Mouse (Mus musculus) ES-Bruce4 (cell line): ENCODE data around the gene Gal3st4. TPM values are rescaled to one million over a fixed set of nuclear protein-coding genes. Genes with fewer than 3 reads are reported as not detected.

Source experiments
- H3K27ac ChIP-seq: 2 replicates; pipeline ENCODE4 v1.5.1; 2012; ENCODE audit warnings: low read length, inconsistent platforms; ENCODE audit not compliant: insufficient read depth
- H3K27me3 ChIP-seq: 2 replicates; pipeline ENCODE4 v1.6.1; 2012; ENCODE audit warnings: mild to moderate bottlenecking, low read length, inconsistent platforms; ENCODE audit not compliant: control insufficient read depth, poor library complexity, insufficient read depth, severe bottlenecking
- H3K36me3 ChIP-seq: 2 replicates; pipeline ENCODE4 v1.6.1; 2012; ENCODE audit warnings: inconsistent platforms, mild to moderate bottlenecking, low read length, moderate library complexity; ENCODE audit not compliant: control insufficient read depth, poor library complexity, insufficient read depth, severe bottlenecking
- H3K4me1 ChIP-seq: one replicate; pipeline ENCODE4 v1.8.1; 2011; ENCODE audit warnings: low read length; ENCODE audit not compliant: control insufficient read depth, insufficient read depth
- H3K4me3 ChIP-seq: 2 replicates; pipeline ENCODE4 v1.5.1; 2011; ENCODE audit warnings: low read depth, mild to moderate bottlenecking, low read length
- H3K9ac ChIP-seq: 2 replicates; pipeline ENCODE4 v1.6.1; 2012; ENCODE audit warnings: low read depth, mild to moderate bottlenecking, inconsistent platforms; ENCODE audit not compliant: poor library complexity, severe bottlenecking
- H3K9me3 ChIP-seq: replicated peaks from 2 replicates; pipeline ENCODE4 v1.6.1; 2012; ENCODE audit warnings: mild to moderate bottlenecking, low read length, inconsistent platforms; ENCODE audit not compliant: control insufficient read depth, poor library complexity, insufficient read depth, severe bottlenecking
- CTCF ChIP-seq: IDR thresholded peaks from one replicate; pipeline ENCODE4 v1.8.1; 2011; ENCODE audit warnings: low read depth, low read length
- EP300 ChIP-seq: IDR thresholded peaks from 2 replicates; pipeline ENCODE4 v1.6.1; 2011; ENCODE audit warnings: low read depth, low read length; ENCODE audit not compliant: insufficient read depth
- POLR2A ChIP-seq: IDR thresholded peaks from one replicate; pipeline ENCODE4 v1.8.1; 2011; ENCODE audit warnings: low read length; ENCODE audit not compliant: insufficient read depth
- polyA plus RNA-seq: library from polyadenylated mRNA; stranded (reverse); fragments of >200 nt; gene quantifications from 2 replicates; pipeline ENCODE4 v1.2.4, GENCODE M21; 2011; ENCODE audit warnings: low read depth; ENCODE audit not compliant: missing spikeins, insufficient read depth, insufficient read length

The Gal3st4 gene
- 0.30 and 0.84 TPM in 2 replicates for polyA plus RNA-seq

DNA sequence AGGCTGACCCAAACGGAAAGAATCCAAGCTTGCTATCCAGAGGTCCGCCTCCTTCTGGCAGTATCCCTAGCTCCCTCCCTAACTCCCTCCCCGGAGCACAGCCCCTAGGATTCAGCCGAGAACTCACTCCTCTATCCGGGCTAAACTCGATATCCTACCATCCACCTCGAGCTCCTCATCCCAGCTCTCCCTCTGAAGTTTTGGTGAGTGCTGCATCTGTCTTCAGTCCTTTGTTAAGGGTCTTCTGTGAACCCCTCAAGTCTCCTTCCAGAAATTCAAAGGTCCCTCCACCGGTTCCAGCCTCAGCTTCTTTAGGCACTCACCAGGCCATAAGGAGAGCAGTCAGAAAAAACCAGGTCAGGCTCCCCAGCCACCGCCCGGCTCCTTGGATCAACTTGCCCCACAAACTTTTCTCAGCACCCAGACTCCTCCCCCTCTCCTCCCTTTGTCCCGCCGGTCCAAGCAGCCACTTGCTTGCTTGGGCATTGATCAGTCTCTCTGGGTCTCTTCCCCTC is at the start of gene Gal3st4:
Gene Gal3st4, minus strand, starts transcription at position 432 of the 515 bp plus-strand sequence.
- Histone ChIP-seq H3K27ac (no peak within 1 kb of the TSS), H3K9me3 (no peaks in the 10 kb centered on the region), H3K36me3 (no peaks in the 10 kb centered on the region), H3K4me1 (no peaks in the 10 kb centered on the region), H3K4me3 (peak within 1 kb of the TSS; percentile 11), H3K27me3 (no peaks in the 10 kb centered on the region), H3K9ac (peak within 1 kb of the TSS; percentile 32)
- TF ChIP-seq POLR2A: no peak
- no peak for TF ChIP-seq CTCF
- TF ChIP-seq EP300: no peak

- H3K27ac ChIP-seq: no peak overlapping the region
- no peak overlapping the region for H3K9ac ChIP-seq
- TF ChIP-seq EP300: no peak
- TF ChIP-seq CTCF: no peak
- TF ChIP-seq POLR2A: no peak
- H3K27me3 ChIP-seq: no peaks in the 10 kb centered on the region
- no peaks in the 10 kb centered on the region for H3K9me3 ChIP-seq
- H3K4me3 ChIP-seq: no peak overlapping the region
- H3K36me3 ChIP-seq: peaks cover 3% of the 10 kb centered on the region
- H3K4me1 ChIP-seq: no peaks in the 10 kb centered on the region
Observed at GRCm38 (mm10) chr5:138312795-138313194, 40.2 kb upstream of the Gal3st4 start.

- H3K27ac ChIP-seq: no peak overlapping the region
- no peak for TF ChIP-seq POLR2A
- TF ChIP-seq CTCF: no peak
- TF ChIP-seq EP300: no peak
- no peaks in the 10 kb centered on the region for H3K4me1 ChIP-seq
Observed at GRCm38 (mm10) chr5:138299613-138300012, 27.0 kb upstream of the Gal3st4 start.

GRCm38 (mm10) chr5:138294158-138294557 is 21.5 kb upstream of the Gal3st4 start:
- H3K27me3 ChIP-seq: no peaks in the 10 kb centered on the region
- no peak overlapping the region for H3K27ac ChIP-seq
- no peak overlapping the region for H3K9ac ChIP-seq
- no peaks in the 10 kb centered on the region for H3K9me3 ChIP-seq
- TF ChIP-seq POLR2A (no peak), EP300 (no peak), CTCF (no peak)
- H3K4me3 ChIP-seq: no peak overlapping the region
- H3K4me1 ChIP-seq: no peaks in the 10 kb centered on the region
- peaks cover 6% of the 10 kb centered on the region; the same call in 1 of the 2 replicates for H3K36me3 ChIP-seq

More at GRCm38 (mm10) chr5:138299613-138300012, 27.0 kb upstream of the Gal3st4 start:
- Histone ChIP-seq H3K9me3 (no peaks in the 10 kb centered on the region), H3K27me3 (no peaks in the 10 kb centered on the region), H3K9ac (no peak overlapping the region), H3K36me3 (peaks cover 2% of the 10 kb centered on the region), H3K4me3 (no peak overlapping the region)

- H3K9ac ChIP-seq: no peak overlapping the region
- TF ChIP-seq CTCF (no peak), POLR2A (no peak), EP300 (no peak)
- H3K36me3 ChIP-seq: peaks cover 6% of the 10 kb centered on the region; the same call in 1 of the 2 replicates
- no peaks in the 10 kb centered on the region for H3K9me3 ChIP-seq
- no peak overlapping the region for H3K27ac ChIP-seq
- H3K27me3 ChIP-seq: no peaks in the 10 kb centered on the region
- H3K4me1 ChIP-seq: no peaks in the 10 kb centered on the region
- no peak overlapping the region for H3K4me3 ChIP-seq
Observed at GRCm38 (mm10) chr5:138291638-138292037, 19.0 kb upstream of the Gal3st4 start.

GRCm38 (mm10) chr5:138287861-138288260 is 15.2 kb upstream of the Gal3st4 start:
- Histone ChIP-seq H3K27ac (no peak overlapping the region), H3K9ac (no peak overlapping the region), H3K4me3 (no peak overlapping the region), H3K27me3 (no peaks in the 10 kb centered on the region), H3K4me1 (no peaks in the 10 kb centered on the region), H3K9me3 (no peaks in the 10 kb centered on the region), H3K36me3 (peaks cover 6% of the 10 kb centered on the region; the same call in 1 of the 2 replicates)
- TF ChIP-seq POLR2A (no peak), EP300 (no peak), CTCF (no peak)
